Mouse (Mus musculus) embryonic fibroblast, embryonic 13.5 days (primary cell): ENCODE measurements at regions not wholly inside any gene's neighbourhood (a gene's known extent, or its start where the extent isn't known, plus 50 kb on each side); places are given as distances from the start of the nearest gene placed in this dataset.

Experiments used
- CTCF ChIP-seq: IDR thresholded peaks from 2 replicates; pipeline ENCODE4 v1.5.1; 2011; ENCODE audit warnings: mild to moderate bottlenecking, control low read depth, low read length, moderate library complexity, borderline replicate concordance; ENCODE audit not compliant: insufficient read depth
- POLR2A ChIP-seq: IDR thresholded peaks from 2 replicates; pipeline ENCODE4 v1.6.1; 2011; ENCODE audit warnings: low read depth, mild to moderate bottlenecking, control low read depth, low read length, moderate library complexity

DNA sequence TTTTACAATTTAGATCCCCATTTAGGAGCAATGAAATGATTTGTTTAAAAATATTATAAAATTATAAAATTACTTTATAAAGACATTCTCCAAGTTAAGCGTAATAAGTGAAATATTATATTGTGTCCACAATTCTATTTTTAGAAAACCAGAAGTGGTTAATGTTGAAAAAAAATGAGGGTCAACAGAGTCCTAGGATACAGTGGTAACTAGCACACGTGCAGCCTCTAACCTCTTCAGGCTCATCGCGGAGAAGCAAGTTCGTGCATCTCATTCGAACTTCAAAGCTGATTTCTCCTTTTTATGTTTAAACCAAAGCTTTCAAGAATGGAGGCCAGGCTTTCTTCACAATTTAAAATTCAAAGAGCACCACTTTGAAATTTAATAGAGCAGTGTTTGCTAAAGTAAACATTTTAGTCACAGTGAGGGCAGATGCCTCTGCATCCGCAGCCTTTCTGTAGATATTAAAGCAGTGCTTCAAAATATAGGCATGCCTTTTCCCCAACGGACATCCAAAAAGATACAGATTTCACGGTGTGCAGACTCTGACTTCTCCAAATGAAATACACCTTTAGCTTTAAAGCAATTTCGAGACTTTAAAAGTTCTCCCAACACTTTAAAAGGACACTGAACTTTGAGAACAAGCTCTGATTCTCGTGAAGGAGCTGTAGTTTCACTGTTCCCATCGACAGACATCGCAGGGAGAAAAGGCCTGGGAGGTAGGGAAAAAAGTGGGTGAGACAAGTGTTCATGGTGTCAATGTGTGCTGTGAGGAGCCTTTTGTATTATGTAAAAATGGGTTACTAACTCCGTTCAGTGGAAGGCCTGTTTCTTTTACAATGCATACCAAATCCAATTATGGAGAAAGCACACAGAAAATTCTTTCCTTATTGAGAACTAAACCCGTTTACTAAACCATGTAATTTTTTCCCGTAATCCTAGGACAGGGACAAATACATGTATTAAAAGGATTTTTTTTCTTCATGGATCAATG, 419.8 kb upstream of the Manea start:
- no peak for TF ChIP-seq CTCF
- TF ChIP-seq POLR2A, result no peak
